Mouse (Mus musculus): ENCODE data around the gene Gpd1.
"Not testable (repeated sequence)": the region's sequence is repeated elsewhere in the genome, so short reads cannot be mapped to it uniquely, and the experiment has no call there.

Gpd1 gene

GRCm38 (mm10) chr15:99721921-99722743 lies 4.8 kb downstream of the Gpd1 start:
- no peak for DNase-seq (ENCODE audit: low spot score in 2 of 2)

- no peak for DNase-seq (ENCODE audit: low spot score in 2 of 2)
These were observed 5.8 kb downstream of the Gpd1 start for GRCm38 (mm10) chr15:99723120-99723514.

- no peak for DNase-seq (ENCODE audit: low spot score in 2 of 2)
These were observed 6.4 kb downstream of the Gpd1 start for GRCm38 (mm10) chr15:99723515-99724291.

DNA sequence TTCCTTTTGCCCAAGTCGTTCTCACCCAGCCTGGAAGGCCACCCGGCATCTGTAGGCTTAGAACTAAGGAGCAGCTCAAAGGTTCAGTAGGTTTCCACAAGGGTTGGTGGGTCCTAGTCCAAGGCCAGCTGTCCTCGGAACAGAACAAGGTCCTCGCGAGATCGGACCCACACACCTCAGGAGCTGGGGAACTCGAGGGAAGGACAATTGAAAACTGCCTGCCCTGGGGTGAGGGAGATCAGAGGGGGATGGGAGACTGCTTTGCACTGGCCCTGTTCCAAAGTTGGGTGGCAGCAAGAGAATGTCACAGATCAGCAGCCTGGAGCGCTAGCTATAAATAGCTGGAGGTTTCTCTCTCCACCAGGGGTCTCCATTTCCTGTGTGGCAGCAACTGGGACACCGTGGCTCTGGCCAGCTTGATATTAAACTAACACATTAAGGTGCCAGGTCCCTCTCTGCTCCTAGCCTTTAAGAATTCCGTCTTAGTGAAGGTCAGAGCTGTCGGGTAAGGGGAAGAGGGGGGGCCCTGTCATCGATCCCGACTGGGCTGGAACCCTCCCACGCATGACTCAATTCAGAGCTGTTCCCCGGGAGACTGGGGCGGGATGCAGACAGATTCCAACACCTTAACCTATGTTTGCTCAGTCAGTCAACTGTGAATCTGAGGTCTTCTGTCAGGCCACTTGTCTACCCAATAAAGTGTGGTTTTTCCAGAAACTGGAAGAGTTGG lies 7.1 kb downstream of the Gpd1 start:
- DNase-seq (ENCODE audit: low spot score in 2 of 2) = peak; percentile 42 to 66

GRCm38 (mm10) chr15:99725341-99726155 lies 8.2 kb downstream of the Gpd1 start, which contains the start of gene Cox14:
Cox14 (plus strand) TSS chr15:99725618.
- peak; percentile 88 to 92 for DNase-seq (ENCODE audit: low spot score in 2 of 2)

GRCm38 (mm10) chr15:99726549-99726948 lies 9.2 kb downstream of the Gpd1 start:
- no peak for DNase-seq (ENCODE audit: low spot score in 2 of 2)

DNA sequence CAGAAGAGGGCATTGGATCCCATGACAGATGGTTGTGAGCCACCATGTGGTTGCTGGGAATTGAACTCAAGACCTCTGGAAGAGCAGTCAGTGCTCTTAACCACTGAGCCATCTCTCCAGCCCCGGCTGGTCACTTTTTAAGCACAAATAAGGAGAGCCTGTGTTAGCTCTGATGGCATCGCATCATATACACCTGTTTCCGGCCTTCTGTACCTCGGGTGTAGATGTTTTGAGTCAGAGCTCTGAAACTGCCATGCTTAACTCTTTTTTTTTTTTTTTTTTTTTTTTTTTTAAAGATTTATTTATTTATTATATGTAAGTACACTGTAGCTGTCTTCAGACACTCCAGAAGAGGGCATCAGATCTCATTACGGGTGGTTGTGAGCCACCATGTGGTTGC lies 9.7 kb downstream of the Gpd1 start:
- DNase-seq (ENCODE audit: low spot score in 2 of 2) = not testable (repeated sequence)

DNA sequence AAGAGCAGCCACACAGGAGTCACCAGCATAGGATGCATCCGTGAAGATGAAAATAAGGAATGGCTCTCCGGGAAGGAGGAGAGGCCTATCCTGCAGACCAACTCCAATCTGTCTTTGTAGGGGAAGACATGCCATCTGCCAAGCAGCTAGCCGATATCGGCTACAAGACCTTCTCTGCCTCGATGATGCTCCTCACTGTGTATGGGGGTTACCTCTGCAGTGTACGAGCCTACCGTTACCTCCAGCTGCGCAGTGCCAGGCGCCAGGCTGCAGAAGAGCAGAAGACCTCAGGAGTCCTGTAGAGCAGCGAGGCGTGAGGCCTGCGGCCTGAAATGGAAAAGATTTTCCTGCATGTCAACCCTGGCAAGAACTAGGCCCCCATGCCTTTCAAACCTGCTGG lies 10.2 kb downstream of the Gpd1 start:
- DNase-seq (ENCODE audit: low spot score in 2 of 2) = no peak

DNA sequence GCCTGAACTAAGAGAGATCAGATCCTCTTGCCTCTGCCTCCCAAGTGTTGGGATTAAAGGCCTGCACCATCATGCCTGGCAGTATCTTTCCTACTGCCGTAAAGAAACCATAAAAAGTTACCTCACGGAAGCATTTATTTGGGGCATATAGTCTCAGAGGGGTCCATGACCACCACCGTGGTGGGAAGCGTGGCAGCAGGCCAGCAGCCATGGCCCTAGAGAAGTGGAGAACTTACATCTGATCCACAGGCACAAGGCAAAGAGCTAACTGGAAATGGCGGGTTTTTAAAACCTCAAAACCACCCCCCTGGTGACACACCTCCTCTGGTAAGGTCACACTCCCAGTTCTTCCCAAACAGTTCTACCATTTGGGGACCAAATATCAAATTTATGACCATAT lies 10.9 kb downstream of the Gpd1 start:
- no peak for DNase-seq (ENCODE audit: low spot score in 2 of 2)

- DNase-seq (ENCODE audit: low spot score in 2 of 2) = no peak
These were observed 11.9 kb downstream of the Gpd1 start for GRCm38 (mm10) chr15:99729056-99729783.

DNA sequence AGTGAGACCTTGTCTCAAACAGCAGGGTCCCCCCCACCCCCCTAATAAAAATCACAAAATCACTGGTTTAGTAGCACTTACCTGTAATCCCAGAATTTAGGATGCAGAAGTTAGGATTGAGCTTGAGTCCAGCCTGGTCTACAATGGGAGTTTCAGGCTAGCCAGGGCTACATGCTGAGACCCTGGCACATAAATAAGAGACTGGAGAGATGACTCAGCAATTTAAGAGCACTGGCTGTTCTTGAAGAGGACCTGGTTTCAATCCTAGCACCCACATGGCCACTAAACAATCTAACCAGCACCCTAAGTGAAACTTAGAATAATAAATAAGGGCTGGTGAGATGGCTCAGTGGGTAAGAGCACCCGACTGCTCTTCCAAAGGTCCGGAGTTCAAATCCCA lies 13.9 kb downstream of the Gpd1 start:
- DNase-seq (ENCODE audit: low spot score in 2 of 2) = no peak

- DNase-seq (ENCODE audit: low spot score in 2 of 2) = no peak
These were observed 14.4 kb downstream of the Gpd1 start for GRCm38 (mm10) chr15:99731678-99732077.

- no peak for DNase-seq (ENCODE audit: low spot score in 2 of 2)
These were observed 15.9 kb downstream of the Gpd1 start for GRCm38 (mm10) chr15:99733186-99733585.

DNA sequence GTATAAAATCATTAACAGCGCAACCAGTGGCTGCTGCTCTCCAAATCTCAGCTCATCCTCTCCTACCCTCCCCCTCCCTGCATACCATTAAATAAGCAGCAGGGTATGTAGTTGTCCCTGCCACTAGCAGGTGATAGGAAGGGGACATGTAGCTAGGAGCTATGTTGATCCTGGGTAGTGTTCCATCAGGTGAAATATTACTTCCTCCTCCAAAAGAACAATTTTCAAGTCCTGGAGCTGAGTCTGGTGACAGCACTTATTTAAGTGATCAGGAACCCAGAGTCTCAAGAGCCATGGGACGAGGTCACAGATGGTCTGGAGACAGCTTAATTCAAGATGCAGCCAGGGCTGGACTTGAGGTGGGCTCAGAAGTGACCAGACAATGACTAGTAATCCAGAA lies 18.3 kb downstream of the Gpd1 start:
- DNase-seq (ENCODE audit: low spot score in 2 of 2) = peak; percentile 100

GRCm38 (mm10) chr15:99736675-99737074 lies 19.4 kb downstream of the Gpd1 start:
- DNase-seq (ENCODE audit: low spot score in 2 of 2) = no peak

DNA sequence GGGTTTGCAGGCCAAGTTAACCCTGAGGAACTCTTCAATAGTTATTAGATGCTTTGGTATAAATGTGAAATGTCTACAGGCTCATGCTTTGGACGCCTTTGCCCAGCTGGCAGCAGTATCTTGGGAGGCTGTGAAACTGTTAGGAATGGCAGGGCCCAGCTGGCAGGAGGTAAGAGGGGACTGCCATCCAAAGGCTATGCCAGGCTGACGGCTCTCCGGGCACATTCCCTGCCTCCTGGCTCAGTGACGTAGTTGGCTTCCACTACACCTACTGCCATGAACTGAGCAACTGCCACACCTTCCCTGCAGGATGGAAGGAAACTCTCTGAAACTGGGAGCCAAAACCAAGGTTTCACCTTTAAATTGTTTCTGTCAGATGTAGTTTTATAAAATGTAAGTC lies 22.9 kb downstream of the Gpd1 start:
- no peak for DNase-seq (ENCODE audit: low spot score in 2 of 2)

DNA sequence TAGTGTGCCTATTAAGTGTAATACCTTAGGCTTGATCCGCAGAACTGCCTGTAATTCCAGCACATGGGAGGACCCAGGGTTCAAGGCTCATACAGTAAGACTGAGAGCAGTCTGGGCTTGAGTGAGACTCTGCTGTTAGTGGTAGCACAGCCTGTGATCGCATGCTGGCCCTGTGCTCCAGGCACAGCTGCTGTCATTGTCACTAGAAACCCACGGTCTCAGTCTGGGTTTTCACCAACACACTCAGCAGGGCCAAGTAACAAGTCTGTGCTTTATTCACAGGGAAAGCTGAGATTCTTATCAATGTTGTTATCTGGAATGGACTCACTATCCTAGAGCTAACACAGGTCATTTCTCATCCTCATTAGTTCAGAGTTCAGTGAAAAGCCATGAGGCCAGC lies 36.9 kb downstream of the Gpd1 start:
- no peak for DNase-seq (ENCODE audit: low spot score in 2 of 2)

- DNase-seq (ENCODE audit: low spot score in 2 of 2) = no peak
These were observed 50.2 kb downstream of the Gpd1 start for GRCm38 (mm10) chr15:99767467-99767866.

DNA sequence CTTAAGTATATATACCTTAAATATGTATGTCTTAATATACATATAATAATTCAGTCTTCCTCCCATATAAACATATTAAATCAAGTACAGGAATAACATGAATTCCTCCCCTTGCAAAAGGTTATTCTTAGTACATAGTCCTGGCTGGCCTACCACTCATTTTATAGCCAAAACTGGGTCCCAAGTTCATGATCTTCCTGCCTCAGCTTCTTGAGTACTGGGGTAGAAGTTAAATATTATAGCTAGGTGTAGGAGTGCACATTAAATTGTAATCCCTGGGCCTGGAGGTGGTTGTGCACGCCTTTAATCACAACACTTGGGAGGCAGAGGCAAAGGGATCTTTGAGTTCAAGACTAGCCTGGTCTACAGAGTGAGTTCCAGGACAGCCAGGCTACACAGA lies 51.4 kb downstream of the Gpd1 start:
- no peak for DNase-seq (ENCODE audit: low spot score in 2 of 2)

DNA sequence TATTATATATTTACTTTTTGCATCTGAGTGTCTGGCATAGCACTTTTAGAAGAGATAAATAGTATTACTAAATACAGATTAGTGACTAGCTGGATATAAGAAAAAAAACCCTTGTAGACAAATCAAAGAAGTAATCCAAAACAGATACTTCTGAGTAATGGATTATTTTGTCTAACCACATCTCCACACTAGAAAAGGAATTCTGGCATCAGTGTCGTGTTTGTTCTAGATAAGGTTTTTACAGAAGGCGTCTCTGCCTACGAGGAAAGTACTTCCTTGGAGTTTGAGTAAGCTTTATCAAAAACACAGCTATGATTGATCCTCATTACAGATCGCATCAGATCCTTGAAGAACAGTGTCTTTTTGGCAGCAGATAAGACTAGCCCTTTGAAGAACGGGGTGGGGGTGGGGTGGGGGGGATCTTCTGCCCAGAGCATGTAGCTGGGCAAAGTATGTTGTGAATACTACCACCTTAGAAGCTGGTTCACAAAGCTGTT lies 53.7 kb downstream of the Gpd1 start:
- no peak for DNase-seq (ENCODE audit: low spot score in 2 of 2)

Measured in thymus, postnatal 10 days (tissue).